Mouse (Mus musculus) kidney, postnatal 0 days (tissue): ENCODE measurements around the gene Sim2. TPM values are rescaled to one million over a fixed set of nuclear protein-coding genes. Genes with fewer than 3 reads are reported as not detected.

ENCODE experiments used
- ATAC-seq: fragments of 200-750 bp; cut with Nextera tagmentation; replicated peaks from 2 replicates; pipeline ENCODE4 v1.8.0; 2017; ENCODE audit warnings: low read depth, moderate number of reproducible peaks, moderate TSS enrichment, moderate library complexity; ENCODE audit not compliant: low FRiP score
- DNase-seq: peaks from one replicate; pipeline ENCODE4 v3.0.0-alpha.2; 2016; ENCODE audit warnings: low spot score
- H3K27ac ChIP-seq: fragments of 300-500 bp; sonication (generic); 2 replicates; pipeline ENCODE4 v1.5.1; 2014; ENCODE audit warnings: mild to moderate bottlenecking
- H3K27me3 ChIP-seq: fragments of 300-500 bp; sonication (generic); 2 replicates; pipeline ENCODE4 v1.6.1; 2014; ENCODE audit warnings: low read length, mixed read lengths; ENCODE audit not compliant: insufficient read depth
- H3K36me3 ChIP-seq: fragments of 300-500 bp; sonication (generic); 2 replicates; pipeline ENCODE4 v1.6.1; 2014; ENCODE audit warnings: low read length, mixed read lengths; ENCODE audit not compliant: insufficient read depth
- H3K4me1 ChIP-seq: fragments of 300-500 bp; sonication (generic); replicated peaks from 2 replicates; pipeline ENCODE4 v1.6.1; 2014; ENCODE audit warnings: antibody characterized with exemption, low read length, mixed read lengths; ENCODE audit not compliant: insufficient read depth
- H3K4me2 ChIP-seq: fragments of 300-500 bp; sonication (generic); 2 replicates; pipeline ENCODE4 v1.6.1; 2014; ENCODE audit warnings: mild to moderate bottlenecking, low read length, moderate library complexity, mixed read lengths
- H3K4me3 ChIP-seq: fragments of 300-500 bp; sonication (generic); replicated peaks from 2 replicates; pipeline ENCODE4 v1.5.1; 2014; ENCODE audit warnings: low read depth, low read length
- H3K9ac ChIP-seq: fragments of 300-500 bp; sonication (generic); 2 replicates; pipeline ENCODE4 v1.6.1; 2014; ENCODE audit warnings: low read depth, low read length
- H3K9me3 ChIP-seq: fragments of 300-500 bp; sonication (generic); replicated peaks from 2 replicates; pipeline ENCODE4 v1.6.1; 2016; ENCODE audit warnings: low read length, inconsistent platforms, mixed read lengths
- CTCF ChIP-seq: IDR thresholded peaks from 2 replicates; pipeline ENCODE4 v1.5.1; 2016; ENCODE audit warnings: antibody characterized with exemption, low read depth, mild to moderate bottlenecking, moderate library complexity
- WGBS: fragments of 180-500 bp; shearing (Covaris S2); extraction: QIAGEN DNeasy Blood & Tissue Kit; methylation state at CpG from one replicate; pipeline ENCODE4 v1.1.7; 2014; 5-methylcytosine and 5-hydroxymethylcytosine counted together
- polyA plus RNA-seq: library from polyadenylated mRNA; unstranded; fragments of >200 nt; fragmentation: Nextera tagmentation; extraction: Ambion mirVana; gene quantifications from 2 replicates; pipeline ENCODE4 v1.2.1, GENCODE M21; 2015

Sim2 gene
- polyA plus RNA-seq, 1 experiment from 2014 or later: 3.0 TPM

DNA sequence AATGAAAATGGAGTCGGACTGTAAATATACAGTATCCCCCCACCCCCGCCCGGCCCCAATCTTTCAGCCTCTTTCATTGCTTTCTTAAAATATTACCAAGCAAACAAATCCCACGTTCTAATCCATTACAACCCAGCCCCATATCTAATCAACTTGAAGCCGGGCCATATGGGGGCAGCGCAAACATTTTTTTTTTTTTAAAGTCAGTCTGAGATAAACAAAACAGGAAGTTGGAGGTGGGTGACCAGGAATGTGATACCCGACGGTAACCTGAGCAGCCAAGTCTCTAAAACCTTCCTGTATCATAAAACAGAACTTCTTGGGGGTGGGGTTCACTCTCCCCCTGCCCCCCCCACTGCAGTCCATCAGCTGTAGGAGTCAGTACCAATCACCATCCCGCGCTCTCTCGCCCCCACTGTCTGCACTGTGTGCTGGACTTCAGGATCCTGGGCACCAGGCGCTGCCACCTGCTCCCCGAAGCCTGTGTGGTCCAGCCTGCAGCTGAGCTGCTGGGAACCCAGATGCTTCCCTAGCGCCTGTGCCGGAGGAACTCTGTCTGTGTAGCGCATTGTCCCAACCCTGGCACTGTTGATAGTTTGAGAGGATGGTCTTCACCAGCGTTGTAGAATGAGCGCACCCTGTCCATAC is 43.5 kb upstream of the Sim2 start:
- peak; percentile 36 for DNase-seq
- no peaks in the 10 kb centered on the region for H3K9me3 ChIP-seq
- no peaks in the 10 kb centered on the region for H3K27me3 ChIP-seq
- 26% methylated on average over 18 of the region's 18 CpGs for WGBS
- TF ChIP-seq CTCF: no peak
- H3K9ac ChIP-seq: no peak overlapping the region
- H3K4me2 ChIP-seq: peak overlapping the region; percentile 35
- no peak overlapping the region for H3K27ac ChIP-seq
- 0 out of 2 replicates have a peak, but pooled peaks cover 7% of the 10 kb centered on the region for H3K4me1 ChIP-seq
- ATAC-seq: peak; percentile 45; the same call in 1 of the 2 replicates
- H3K4me3 ChIP-seq: 0 out of 2 replicates have a peak overlapping the region, but pooled peaks have one; percentile 9
- no peaks in the 10 kb centered on the region for H3K36me3 ChIP-seq

DNA sequence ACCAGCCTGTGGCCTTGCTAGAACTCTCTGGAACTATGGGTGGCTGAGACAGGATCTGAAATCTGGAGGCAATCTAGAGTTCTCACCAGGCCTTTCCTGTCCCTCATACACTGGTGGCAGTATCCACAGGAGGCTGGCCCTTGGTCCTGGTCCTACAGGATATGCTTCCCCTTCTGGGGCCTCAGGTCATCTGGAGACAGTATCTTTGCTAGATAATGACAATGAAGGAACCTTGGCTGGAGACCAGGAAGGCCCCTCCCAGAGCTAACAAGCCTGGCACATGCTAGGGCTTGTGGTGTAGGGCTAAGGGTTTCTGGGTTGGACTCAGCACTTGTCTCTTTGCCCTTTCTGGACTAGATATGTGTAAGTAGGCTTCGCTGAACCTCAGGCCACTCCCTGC is 40.9 kb upstream of the Sim2 start:
- Histone ChIP-seq H3K27ac (no peak overlapping the region), H3K27me3 (no peaks in the 10 kb centered on the region), H3K4me3 (no peak overlapping the region), H3K9me3 (no peaks in the 10 kb centered on the region), H3K36me3 (no peaks in the 10 kb centered on the region), H3K4me2 (no peak overlapping the region), H3K4me1 (0 out of 2 replicates have a peak, but pooled peaks cover 7% of the 10 kb centered on the region), H3K9ac (no peak overlapping the region)
- DNase-seq (no peak), ATAC-seq (no peak)
- no peak for TF ChIP-seq CTCF
- WGBS: 96% methylated on average over 1 of the region's 1 CpGs

DNA sequence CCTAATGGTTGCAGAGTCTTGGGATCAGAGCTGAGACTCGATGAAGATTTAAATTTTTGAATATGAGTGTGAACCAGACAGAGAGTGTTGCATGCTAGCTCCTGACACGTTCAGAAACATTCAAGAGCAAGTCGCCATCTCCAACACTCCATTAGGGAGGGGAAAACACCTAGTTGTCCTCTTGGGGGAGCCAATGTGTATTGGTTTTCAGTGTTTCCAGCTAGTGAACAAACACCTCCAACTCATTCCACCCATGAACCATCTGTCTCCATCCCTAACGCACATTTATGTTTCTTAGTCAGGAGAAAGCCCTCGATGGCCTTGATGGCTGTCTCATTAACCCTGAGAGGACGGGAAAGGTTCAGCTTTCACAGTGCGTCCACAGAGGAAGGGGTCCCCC is 39.7 kb upstream of the Sim2 start:
- H3K27ac ChIP-seq: no peak overlapping the region
- no peak overlapping the region for H3K4me3 ChIP-seq
- H3K4me1 ChIP-seq: 0 out of 2 replicates have a peak, but pooled peaks cover 7% of the 10 kb centered on the region
- H3K27me3 ChIP-seq: no peaks in the 10 kb centered on the region
- DNase-seq (peak; percentile 41), ATAC-seq (no peak)
- no peak overlapping the region for H3K4me2 ChIP-seq
- H3K36me3 ChIP-seq: no peaks in the 10 kb centered on the region
- H3K9ac ChIP-seq: no peak overlapping the region
- 27% methylated on average over 7 of the region's 7 CpGs for WGBS
- no peaks in the 10 kb centered on the region for H3K9me3 ChIP-seq
- peak; percentile 49 for TF ChIP-seq CTCF

DNA sequence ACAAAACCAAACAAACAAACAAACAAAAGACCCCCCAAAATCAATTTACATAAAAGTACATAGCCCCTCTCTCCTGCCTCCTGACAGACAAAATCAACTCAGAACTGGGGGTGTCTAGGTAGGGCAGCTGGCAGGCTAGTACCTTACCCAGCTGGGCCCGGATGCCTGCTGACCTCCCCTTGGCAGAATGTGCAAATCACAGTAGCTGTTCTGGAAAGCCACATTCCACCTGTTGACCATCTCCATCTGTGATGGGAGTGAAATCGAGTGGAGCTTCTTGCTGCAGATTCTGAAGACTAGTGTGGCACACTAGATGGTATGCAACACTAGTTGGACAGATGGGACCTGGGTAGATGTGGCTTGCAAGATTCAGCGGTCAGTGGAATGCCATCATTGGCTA is 34.4 kb upstream of the Sim2 start:
- no peak overlapping the region for H3K4me2 ChIP-seq
- ATAC-seq (no peak), DNase-seq (no peak)
- H3K4me1 ChIP-seq: no peaks in the 10 kb centered on the region
- H3K36me3 ChIP-seq: no peaks in the 10 kb centered on the region
- no peak overlapping the region for H3K4me3 ChIP-seq
- no peaks in the 10 kb centered on the region for H3K27me3 ChIP-seq
- H3K9me3 ChIP-seq: no peaks in the 10 kb centered on the region
- no peak for TF ChIP-seq CTCF
- no peak overlapping the region for H3K9ac ChIP-seq
- H3K27ac ChIP-seq: no peak overlapping the region
- 89% methylated on average over 3 of the region's 3 CpGs for WGBS

DNA sequence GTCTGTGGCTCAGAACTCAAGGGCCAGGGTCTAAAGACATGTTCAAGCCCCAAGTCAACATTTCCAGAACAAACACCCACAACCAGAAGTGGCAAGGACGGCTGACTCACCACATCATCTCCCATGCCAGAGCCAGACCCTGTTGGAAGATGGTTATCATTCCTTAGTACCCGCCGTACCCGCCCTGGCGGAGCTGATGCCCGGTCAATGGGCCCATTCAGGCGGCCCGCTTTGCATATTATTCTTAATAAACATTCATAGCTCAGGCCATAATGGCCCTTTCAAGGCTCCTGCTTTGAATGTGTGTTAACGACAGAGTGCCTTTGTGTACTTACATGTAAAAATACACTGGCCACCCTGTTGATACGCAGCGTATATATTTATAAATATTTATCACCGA is 29.6 kb upstream of the Sim2 start:
- no peak overlapping the region for H3K4me2 ChIP-seq
- no peak for TF ChIP-seq CTCF
- no peaks in the 10 kb centered on the region for H3K36me3 ChIP-seq
- H3K27me3 ChIP-seq: no peaks in the 10 kb centered on the region
- no peak overlapping the region for H3K27ac ChIP-seq
- DNase-seq (no peak), ATAC-seq (no peak)
- no peak overlapping the region for H3K4me3 ChIP-seq
- 86% methylated on average over 12 of the region's 12 CpGs for WGBS
- no peaks in the 10 kb centered on the region for H3K4me1 ChIP-seq
- H3K9me3 ChIP-seq: no peaks in the 10 kb centered on the region
- H3K9ac ChIP-seq: no peak overlapping the region

DNA sequence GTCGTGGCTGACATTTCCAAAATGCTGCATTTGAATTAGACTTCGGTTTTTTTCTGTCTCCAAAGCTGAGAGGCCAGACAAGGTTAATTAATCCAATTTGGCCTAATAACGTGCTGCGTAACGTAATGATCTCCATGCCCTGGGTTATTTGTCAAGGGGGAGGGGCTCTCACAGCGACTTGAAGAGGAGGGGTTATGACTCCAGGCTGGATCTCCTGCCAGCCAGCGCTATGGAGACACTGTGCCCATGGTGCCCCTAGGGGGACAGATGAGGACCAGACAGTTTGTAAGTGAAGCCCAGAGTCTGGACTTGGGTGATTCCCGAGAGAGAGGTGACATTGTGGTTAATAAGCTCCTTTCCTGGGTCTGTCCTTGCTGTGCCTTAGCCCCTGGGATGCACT is 29.2 kb upstream of the Sim2 start:
- no peaks in the 10 kb centered on the region for H3K27me3 ChIP-seq
- H3K4me3 ChIP-seq: no peak overlapping the region
- H3K4me2 ChIP-seq: no peak overlapping the region
- no peak for ATAC-seq
- DNase-seq: no peak
- no peak for TF ChIP-seq CTCF
- no peaks in the 10 kb centered on the region for H3K4me1 ChIP-seq
- no peak overlapping the region for H3K27ac ChIP-seq
- H3K9ac ChIP-seq: no peak overlapping the region
- WGBS: 57% methylated on average over 8 of the region's 8 CpGs
- H3K36me3 ChIP-seq: no peaks in the 10 kb centered on the region
- H3K9me3 ChIP-seq: no peaks in the 10 kb centered on the region

DNA sequence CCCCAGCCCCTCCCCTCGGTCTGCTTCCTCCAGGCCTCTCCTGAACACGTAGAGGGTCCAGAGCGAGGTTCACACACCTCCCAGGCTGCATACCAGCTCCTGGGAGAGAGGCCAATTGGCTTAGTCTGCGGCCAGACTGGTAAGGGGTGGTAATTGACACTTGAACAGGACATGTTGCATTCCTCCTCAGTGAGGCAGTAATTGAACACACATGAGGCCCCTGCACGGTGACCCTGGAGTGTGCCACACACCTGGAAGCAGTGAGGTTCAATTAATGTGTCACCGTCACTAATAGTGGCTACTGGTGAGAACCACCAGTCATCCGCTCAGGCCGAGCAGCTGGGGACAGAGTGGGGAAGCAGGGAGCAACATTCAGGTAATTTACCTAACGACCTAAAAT is 24.9 kb upstream of the Sim2 start:
- DNase-seq (no peak), ATAC-seq (no peak; the same call in 1 of the 2 replicates)
- no peaks in the 10 kb centered on the region for H3K4me1 ChIP-seq
- no peak overlapping the region for H3K9ac ChIP-seq
- 37% methylated on average over 9 of the region's 9 CpGs for WGBS
- TF ChIP-seq CTCF: no peak
- no peak overlapping the region for H3K4me3 ChIP-seq
- H3K9me3 ChIP-seq: no peaks in the 10 kb centered on the region
- H3K4me2 ChIP-seq: no peak overlapping the region
- H3K36me3 ChIP-seq: no peaks in the 10 kb centered on the region
- no peaks in the 10 kb centered on the region for H3K27me3 ChIP-seq
- H3K27ac ChIP-seq: peak overlapping the region; percentile 14; the same call in 1 of the 2 replicates
